Mouse (Mus musculus) limb, embryonic 15.5 days (tissue): ENCODE measurements around the gene Fam110a. TPM values are rescaled to one million over a fixed set of nuclear protein-coding genes. Genes with fewer than 3 reads are reported as not detected.
"Not testable (repeated sequence)": the region's sequence is repeated elsewhere in the genome, so short reads cannot be mapped to it uniquely, and the experiment has no call there.

Experiments
- ATAC-seq: fragments of 200-750 bp; cut with Nextera tagmentation; 2 replicates; pipeline ENCODE4 v1.8.0; 2017; ENCODE audit warnings: low read depth, moderate TSS enrichment; ENCODE audit not compliant: insufficient number of reproducible peaks, low FRiP score, low TSS enrichment
- H3K27ac ChIP-seq: fragments of 300-500 bp; sonication (generic); 2 replicates; pipeline ENCODE4 v1.5.1; 2015; ENCODE audit warnings: moderate library complexity, mild to moderate bottlenecking, inconsistent platforms
- H3K27me3 ChIP-seq: fragments of 300-500 bp; sonication (generic); 2 replicates; pipeline ENCODE4 v1.6.1; 2015; ENCODE audit warnings: inconsistent platforms
- H3K36me3 ChIP-seq: fragments of 300-500 bp; sonication (generic); 2 replicates; pipeline ENCODE4 v1.6.1; 2015; ENCODE audit warnings: inconsistent platforms
- H3K4me1 ChIP-seq: fragments of 300-500 bp; sonication (generic); 2 replicates; pipeline ENCODE4 v1.6.1; 2015; ENCODE audit warnings: inconsistent platforms
- H3K4me2 ChIP-seq: fragments of 300-500 bp; sonication (generic); 2 replicates; pipeline ENCODE4 v1.6.1; 2015; ENCODE audit warnings: mild to moderate bottlenecking, inconsistent platforms
- H3K4me3 ChIP-seq: fragments of 300-500 bp; sonication (generic); 2 replicates; pipeline ENCODE4 v1.5.1; 2015; ENCODE audit warnings: mild to moderate bottlenecking, inconsistent platforms
- H3K9ac ChIP-seq: fragments of 300-500 bp; sonication (generic); 2 replicates; pipeline ENCODE4 v1.6.1; 2015; ENCODE audit warnings: inconsistent platforms
- H3K9me3 ChIP-seq: fragments of 300-500 bp; sonication (generic); 2 replicates; pipeline ENCODE4 v1.6.1; 2016; ENCODE audit warnings: inconsistent platforms
- WGBS: fragments of 180-500 bp; shearing (Covaris S2); methylation state at CpG from one replicate; pipeline ENCODE4 v1.1.7; 2015; 5-methylcytosine and 5-hydroxymethylcytosine counted together
- polyA plus RNA-seq: library from polyadenylated mRNA; unstranded; fragments of >200 nt; fragmentation: Nextera tagmentation; extraction: Ambion mirVana; gene quantifications from 2 replicates; pipeline ENCODE4 v1.2.1, GENCODE M21; 2015

Gene Fam110a
- polyA plus RNA-seq, 1 experiment from 2014 or later, result 23.3 TPM

DNA sequence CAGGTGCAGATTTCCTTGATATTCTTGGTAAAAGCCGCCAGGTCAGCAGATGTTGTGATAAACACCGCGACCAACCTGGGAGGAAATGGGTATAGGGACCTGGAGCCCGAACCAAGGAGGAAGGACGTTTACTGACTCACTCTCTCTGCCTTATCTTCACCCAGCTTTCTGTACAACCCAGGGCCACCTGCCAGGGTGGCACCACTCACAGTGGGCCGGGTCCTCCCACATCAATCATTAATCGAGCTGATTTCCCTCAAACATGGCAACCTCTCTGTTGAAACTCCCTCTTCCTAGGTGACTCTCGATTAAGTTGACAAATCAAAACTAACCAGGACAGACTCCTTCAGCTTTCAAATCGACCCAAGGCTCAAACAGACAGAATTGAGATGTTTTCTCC lies 30.2 kb upstream of the Fam110a start:
- Histone ChIP-seq H3K9me3 (no peaks in the 10 kb centered on the region), H3K36me3 (no peaks in the 10 kb centered on the region), H3K9ac (no peak overlapping the region), H3K4me1 (0 out of 2 replicates have a peak, but pooled peaks cover 3% of the 10 kb centered on the region), H3K27ac (no peak overlapping the region), H3K4me2 (no peak overlapping the region), H3K27me3 (no peaks in the 10 kb centered on the region), H3K4me3 (no peak overlapping the region)
- ATAC-seq, result no peak
- 80% methylated on average over 9 of the region's 9 CpGs for WGBS

DNA sequence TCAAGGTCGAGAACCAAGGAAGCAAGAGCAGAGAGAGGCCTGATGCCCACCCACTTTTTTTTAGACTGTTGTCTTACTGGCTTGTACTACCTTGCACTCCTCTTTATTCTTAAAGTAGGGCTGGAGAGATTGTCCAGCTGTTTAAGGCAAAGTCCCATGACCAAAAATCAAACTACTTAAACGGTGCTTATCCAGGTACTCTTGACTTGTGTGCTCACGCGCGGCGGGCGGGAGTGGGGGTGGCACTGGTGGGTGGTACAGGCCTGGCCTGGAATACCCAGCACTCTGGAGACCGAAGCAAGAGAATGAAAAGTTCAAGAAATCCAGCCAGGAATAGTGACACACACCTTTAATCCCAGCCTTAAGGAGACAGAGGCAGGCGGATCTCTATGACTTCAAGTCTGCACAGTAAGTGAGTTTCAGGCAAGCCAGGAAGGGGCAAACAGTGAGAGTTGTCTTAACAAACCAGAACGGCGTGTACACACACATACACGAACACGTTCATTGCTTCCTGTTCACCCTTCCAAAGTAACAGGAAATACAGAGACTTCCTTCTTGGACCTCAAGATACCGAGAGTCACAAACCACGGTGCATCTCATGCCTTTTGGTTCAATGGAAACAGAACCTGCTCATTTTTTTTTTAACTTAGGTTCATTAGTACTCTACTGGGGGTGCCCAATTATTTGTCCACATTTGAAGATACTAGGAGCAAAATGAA lies 29.2 kb upstream of the Fam110a start:
- Histone ChIP-seq H3K27ac (no peak overlapping the region), H3K9ac (no peak overlapping the region), H3K9me3 (no peaks in the 10 kb centered on the region), H3K4me3 (no peak overlapping the region), H3K36me3 (no peaks in the 10 kb centered on the region), H3K4me1 (0 out of 2 replicates have a peak, but pooled peaks cover 3% of the 10 kb centered on the region), H3K27me3 (no peaks in the 10 kb centered on the region), H3K4me2 (no peak overlapping the region)
- WGBS, result 89% methylated on average over 15 of the region's 15 CpGs
- no peak for ATAC-seq

DNA sequence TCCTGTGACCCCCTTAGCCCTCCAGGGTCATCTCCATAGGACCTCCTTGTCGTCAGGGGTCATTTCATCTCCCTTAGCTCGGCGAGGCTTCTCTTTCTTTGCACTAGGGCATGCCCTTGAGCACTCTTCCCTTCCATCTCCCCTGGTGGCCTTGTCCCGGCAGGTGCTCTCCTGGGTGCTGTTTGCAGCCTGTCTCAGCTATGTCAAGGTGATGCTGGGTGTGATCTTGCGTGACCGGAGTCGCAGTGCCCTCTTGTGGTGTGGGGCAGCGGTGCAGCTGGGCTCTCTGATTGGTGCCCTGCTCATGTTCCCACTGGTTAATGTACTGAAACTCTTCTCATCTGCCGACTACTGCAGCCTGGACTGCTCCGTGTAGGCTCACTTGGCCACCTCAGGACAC lies 27.8 kb upstream of the Fam110a start:
- Histone ChIP-seq H3K4me2 (no peak overlapping the region), H3K27ac (no peak overlapping the region), H3K4me3 (no peak overlapping the region), H3K9me3 (no peaks in the 10 kb centered on the region), H3K9ac (no peak overlapping the region), H3K27me3 (no peaks in the 10 kb centered on the region; the same call in 1 of the 2 replicates), H3K4me1 (0 out of 2 replicates have a peak, but pooled peaks cover 3% of the 10 kb centered on the region), H3K36me3 (no peaks in the 10 kb centered on the region)
- WGBS, result 61% methylated on average over 10 of the region's 10 CpGs
- no peak for ATAC-seq

DNA sequence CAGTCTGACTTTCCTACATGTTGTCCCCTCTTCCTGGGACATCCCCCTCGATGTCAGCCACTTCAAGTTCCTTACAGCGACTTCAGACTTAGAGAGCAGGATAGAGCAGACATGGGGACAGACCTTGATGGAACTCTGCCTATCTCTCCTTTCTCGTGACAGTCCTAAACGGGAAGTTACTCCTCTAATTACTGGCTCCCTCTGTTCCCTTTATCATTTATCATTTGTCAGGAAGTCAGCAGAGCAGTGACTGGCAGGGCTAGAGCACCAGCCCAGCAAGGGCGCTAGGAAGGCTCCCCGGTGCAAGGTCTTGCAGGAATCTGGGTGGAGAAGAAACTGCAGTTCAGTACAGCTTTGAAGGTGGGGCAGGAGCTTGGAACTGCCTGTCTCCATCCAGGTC lies 22.5 kb upstream of the Fam110a start:
- no peaks in the 10 kb centered on the region for H3K9me3 ChIP-seq
- H3K4me2 ChIP-seq, result no peak overlapping the region
- H3K36me3 ChIP-seq, result no peaks in the 10 kb centered on the region
- no peak overlapping the region for H3K27ac ChIP-seq
- peaks cover 42% of the 10 kb centered on the region for H3K27me3 ChIP-seq
- H3K4me3 ChIP-seq, result no peak overlapping the region
- peaks cover 6% of the 10 kb centered on the region; the same call in 1 of the 2 replicates for H3K4me1 ChIP-seq
- no peak for ATAC-seq
- no peak overlapping the region for H3K9ac ChIP-seq
- WGBS, result 56% methylated on average over 6 of the region's 6 CpGs

DNA sequence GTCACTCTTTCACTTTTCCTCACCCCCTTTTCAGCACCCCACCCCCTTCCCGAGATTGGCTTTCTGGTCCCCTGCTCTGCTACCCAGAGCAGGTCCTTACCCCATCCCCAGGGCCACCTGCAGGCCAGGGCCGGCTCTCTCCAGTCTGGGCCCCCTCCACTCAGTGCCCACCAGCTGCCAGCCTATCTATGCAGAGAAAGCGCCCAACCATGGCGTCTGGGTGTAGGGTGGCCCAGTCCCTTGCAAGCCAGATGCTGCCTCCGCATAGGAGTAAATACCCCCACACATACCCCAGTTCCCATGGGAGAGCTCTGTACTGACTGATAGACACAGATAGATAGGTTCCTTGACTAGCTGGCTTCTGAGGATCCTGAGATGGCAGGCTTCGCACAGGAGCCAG lies 20.7 kb upstream of the Fam110a start:
- no peak overlapping the region for H3K4me3 ChIP-seq
- 60% methylated on average over 6 of the region's 6 CpGs for WGBS
- no peak for ATAC-seq

DNA sequence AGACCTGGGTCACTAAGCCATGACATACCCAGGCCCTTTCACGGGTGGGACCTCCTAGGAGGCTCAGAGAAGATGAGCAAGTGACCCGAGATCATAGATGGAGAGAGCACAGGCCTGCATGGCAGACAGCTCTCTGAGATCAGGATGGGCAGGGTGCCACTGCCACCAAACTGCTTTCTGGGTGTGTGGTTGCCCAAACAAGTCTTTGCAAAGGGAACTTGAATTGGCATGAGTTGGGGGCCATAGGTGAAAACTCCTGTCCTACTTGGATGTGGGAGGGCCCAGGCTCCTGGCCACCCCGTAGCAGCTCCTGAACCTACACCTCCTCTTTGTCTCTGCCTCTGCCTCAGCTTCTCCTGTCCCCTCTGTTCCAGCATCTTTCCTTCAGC lies 20.3 kb upstream of the Fam110a start:
- no peaks in the 10 kb centered on the region for H3K36me3 ChIP-seq
- no peak overlapping the region for H3K4me3 ChIP-seq
- ATAC-seq, result no peak
- H3K9ac ChIP-seq, result no peak overlapping the region
- peaks cover 12% of the 10 kb centered on the region; the same call in 1 of the 2 replicates for H3K4me1 ChIP-seq
- H3K27me3 ChIP-seq, result peaks cover 59% of the 10 kb centered on the region
- WGBS, result 41% methylated on average over 3 of the region's 3 CpGs
- no peak overlapping the region for H3K27ac ChIP-seq
- H3K9me3 ChIP-seq, result no peaks in the 10 kb centered on the region
- H3K4me2 ChIP-seq, result no peak overlapping the region

More for the DNA sequence above, 20.7 kb upstream of the Fam110a start:
- Histone ChIP-seq H3K27ac (no peak overlapping the region), H3K9ac (no peak overlapping the region), H3K4me1 (peaks cover 12% of the 10 kb centered on the region; the same call in 1 of the 2 replicates), H3K4me2 (no peak overlapping the region), H3K27me3 (peaks cover 55% of the 10 kb centered on the region), H3K36me3 (no peaks in the 10 kb centered on the region), H3K9me3 (no peaks in the 10 kb centered on the region)

DNA sequence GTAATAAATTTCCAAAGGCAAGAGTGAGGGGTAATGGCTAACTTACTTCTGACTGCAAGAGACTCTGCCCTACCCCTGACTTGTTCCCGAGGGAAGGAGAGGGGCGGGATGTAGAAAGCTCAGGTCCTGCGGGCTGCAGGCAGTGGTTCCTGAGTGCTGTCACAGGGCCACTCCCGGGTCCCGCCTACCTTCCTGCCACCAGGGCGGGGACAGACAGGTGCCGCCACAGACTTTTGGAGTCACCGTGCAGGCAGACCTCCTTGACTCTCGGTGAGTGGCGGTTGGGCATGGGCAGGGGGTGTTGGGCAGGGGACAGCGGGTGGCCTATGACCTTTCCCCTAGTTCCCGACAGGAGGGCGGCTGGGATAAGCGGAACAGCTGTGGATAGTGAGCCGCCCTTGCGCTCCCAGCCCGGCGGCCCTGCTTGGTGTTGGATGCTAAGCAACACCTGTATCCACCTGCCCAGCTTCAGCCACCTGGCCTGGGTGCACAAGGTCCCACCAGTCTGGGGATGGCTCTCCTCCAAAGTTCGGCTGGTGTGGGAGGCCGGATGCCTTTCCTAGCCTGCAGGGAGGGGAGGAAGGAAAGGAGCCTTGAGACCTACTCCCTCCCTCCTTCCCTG lies 19.8 kb upstream of the Fam110a start:
- 14% methylated on average over 20 of the region's 20 CpGs for WGBS
- Histone ChIP-seq H3K9ac (no peak overlapping the region), H3K4me3 (no peak overlapping the region), H3K36me3 (no peaks in the 10 kb centered on the region), H3K4me1 (peaks cover 16% of the 10 kb centered on the region; the same call in 1 of the 2 replicates), H3K4me2 (no peak overlapping the region), H3K27ac (no peak overlapping the region), H3K27me3 (peaks cover 64% of the 10 kb centered on the region), H3K9me3 (no peaks in the 10 kb centered on the region)
- 0 out of 2 replicates have a peak, but pooled peaks have one; percentile 20 for ATAC-seq

DNA sequence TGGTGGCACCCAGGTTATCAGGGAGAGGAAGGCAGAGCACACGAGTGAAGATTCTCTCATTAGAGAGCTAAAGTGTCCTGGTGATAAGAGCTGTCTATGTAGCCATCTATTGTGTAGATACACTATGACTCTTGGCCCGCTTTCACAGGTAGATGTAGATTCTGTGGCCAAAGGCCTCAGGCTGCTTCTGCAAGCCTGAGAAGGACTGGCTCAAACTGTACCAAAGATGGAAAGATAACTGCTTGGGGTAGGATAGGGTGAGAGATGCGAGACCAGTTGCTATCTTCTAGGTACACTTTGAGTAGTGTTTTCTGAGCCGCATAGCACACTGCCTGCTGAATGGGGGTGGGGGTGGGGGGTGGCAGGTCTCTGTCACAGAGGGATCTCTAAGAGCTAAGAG lies 18.9 kb upstream of the Fam110a start:
- Histone ChIP-seq H3K9ac (no peak overlapping the region), H3K9me3 (no peaks in the 10 kb centered on the region), H3K27ac (no peak overlapping the region), H3K4me3 (no peak overlapping the region), H3K4me2 (no peak overlapping the region), H3K4me1 (peaks cover 23% of the 10 kb centered on the region), H3K36me3 (no peaks in the 10 kb centered on the region), H3K27me3 (peaks cover 69% of the 10 kb centered on the region)
- ATAC-seq, result no peak
- 68% methylated on average over 4 of the region's 4 CpGs for WGBS

DNA sequence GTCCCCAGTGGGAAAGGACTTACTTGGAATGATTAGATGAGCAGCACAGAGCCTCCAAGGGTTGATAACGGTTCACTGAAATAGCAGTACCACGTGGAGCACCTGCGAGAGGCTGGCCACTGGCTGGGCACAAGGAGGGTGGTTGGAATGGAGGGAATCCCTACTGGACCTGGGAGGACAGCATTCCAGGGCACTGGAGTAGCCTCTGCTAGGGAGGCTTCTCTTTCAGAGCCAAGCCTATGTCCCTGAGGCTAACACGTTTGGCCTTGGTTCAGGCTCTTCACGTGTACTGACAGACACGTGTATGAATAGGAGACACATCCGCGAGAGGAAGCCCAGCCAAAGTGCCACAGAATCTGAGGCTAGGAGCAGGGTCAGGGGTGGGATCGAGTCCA lies 18.5 kb upstream of the Fam110a start:
- peaks cover 73% of the 10 kb centered on the region for H3K27me3 ChIP-seq
- no peak for ATAC-seq

DNA sequence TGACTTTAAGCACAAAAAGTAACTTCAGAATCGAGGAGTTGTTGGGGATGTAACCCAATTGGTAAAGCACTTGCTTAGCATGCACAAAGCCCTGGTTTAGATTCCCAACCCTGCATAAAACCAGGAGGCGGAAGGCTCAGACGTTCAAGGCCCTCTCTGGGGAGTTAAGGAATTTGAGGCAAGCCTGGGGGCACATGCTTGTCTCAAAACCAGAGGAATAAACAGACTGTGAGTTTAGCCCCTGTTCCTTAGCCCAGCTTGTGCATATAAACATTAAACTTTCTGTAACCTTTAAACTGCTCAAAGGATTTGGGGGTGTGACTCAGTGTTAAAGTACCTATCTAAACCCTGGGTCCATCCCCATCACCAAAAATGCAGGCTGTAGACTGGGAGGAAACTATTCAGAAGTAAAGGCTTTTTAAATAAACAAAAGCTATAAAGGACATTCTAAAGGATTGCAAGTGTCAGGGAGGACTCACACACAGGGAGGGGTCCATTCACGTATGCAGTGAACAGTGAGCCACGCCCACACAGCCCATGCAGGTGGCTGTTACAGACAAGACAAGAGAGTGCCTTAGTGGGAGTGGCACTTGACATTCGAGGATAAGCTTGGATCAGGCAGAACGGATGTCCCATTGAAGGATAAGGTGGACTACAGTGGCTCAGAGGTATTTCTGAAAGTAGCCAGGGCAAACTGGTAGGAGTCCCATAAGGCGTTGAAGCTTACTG lies 17.9 kb upstream of the Fam110a start:
- H3K4me2 ChIP-seq, result no peak overlapping the region
- no peaks in the 10 kb centered on the region for H3K36me3 ChIP-seq
- no peak overlapping the region for H3K27ac ChIP-seq
- no peaks in the 10 kb centered on the region for H3K9me3 ChIP-seq
- no peak overlapping the region for H3K9ac ChIP-seq
- peaks cover 23% of the 10 kb centered on the region for H3K4me1 ChIP-seq
- 44% methylated on average over 8 of the region's 8 CpGs for WGBS
- no peak overlapping the region for H3K4me3 ChIP-seq
- no peak for ATAC-seq
- H3K27me3 ChIP-seq, result peaks cover 74% of the 10 kb centered on the region

More for the DNA sequence above, 18.5 kb upstream of the Fam110a start:
- Histone ChIP-seq H3K36me3 (no peaks in the 10 kb centered on the region), H3K4me1 (peaks cover 23% of the 10 kb centered on the region), H3K4me3 (no peak overlapping the region), H3K27ac (no peak overlapping the region), H3K9ac (no peak overlapping the region), H3K9me3 (no peaks in the 10 kb centered on the region), H3K4me2 (no peak overlapping the region)
- WGBS, result 67% methylated on average over 9 of the region's 9 CpGs

DNA sequence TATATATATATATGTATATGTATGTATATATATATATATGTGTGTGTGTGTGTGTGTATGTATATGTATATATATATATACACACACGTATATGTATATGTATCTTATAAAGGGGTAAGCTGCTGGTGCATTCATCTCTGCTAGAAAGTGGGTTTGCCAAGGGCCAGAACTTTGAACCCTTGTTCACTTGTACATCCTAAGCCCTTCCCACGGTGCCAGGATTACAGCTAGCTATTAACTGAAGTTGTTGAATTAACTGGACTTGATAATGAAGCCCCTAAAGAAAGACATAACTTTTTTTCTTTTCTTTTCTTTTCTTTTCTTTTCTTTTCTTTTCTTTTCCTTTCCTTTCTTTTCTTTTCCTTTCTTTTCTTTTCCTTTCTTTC lies 17.2 kb upstream of the Fam110a start:
- not testable (repeated sequence) for H3K9me3 ChIP-seq, H3K36me3 ChIP-seq, ATAC-seq, H3K9ac ChIP-seq, H3K27ac ChIP-seq, H3K4me2 ChIP-seq, H3K4me3 ChIP-seq
- peaks cover 74% of the 10 kb centered on the region for H3K27me3 ChIP-seq
- 60% methylated on average over 2 of the region's 2 CpGs for WGBS
- peaks cover 23% of the 10 kb centered on the region for H3K4me1 ChIP-seq
